Mouse (Mus musculus) spleen, postnatal 10 days (tissue): ENCODE data around the gene Mtcl1.

Experiments used
- DNase-seq, 2 experiments: peaks; one replicate each; pipeline ENCODE4 v3.0.0; 2021 to 2022; ENCODE audit warnings: low spot score in 2 of 2

Gene Mtcl1

DNA sequence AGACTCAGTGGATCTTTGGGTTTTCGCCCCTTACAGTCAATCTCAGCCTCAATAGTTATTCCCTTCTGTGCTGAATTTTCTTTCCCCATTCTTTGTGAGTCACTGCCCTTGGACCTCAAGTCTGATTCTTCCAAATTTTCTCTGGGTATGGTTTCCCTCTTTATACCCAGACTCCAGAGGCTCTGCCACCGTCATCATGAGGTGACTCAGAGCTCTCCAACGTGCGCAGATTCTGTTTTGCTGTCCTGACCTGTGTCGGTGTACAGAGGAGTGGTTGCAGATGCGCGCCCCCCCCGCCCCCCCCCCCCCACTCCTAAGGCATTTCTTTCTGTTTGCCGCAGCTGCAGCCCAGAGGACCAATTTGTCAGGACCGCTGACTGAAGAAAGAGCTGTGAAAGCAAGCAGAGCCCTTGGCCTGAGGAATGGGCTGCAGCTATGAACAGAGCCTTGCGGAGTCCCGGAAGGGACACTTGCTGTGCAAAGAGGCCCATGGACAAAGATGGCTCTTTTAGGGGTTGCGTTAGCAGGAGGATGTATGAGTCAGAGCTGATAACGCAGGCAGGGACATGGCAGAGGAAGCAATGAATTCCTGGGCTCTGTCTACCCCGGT, 126.8 kb downstream of the Mtcl1 start:
- no peak for DNase-seq

GRCm38 (mm10) chr17:66321933-66322332, 127.6 kb downstream of the Mtcl1 start:
- DNase-seq = no peak

DNA sequence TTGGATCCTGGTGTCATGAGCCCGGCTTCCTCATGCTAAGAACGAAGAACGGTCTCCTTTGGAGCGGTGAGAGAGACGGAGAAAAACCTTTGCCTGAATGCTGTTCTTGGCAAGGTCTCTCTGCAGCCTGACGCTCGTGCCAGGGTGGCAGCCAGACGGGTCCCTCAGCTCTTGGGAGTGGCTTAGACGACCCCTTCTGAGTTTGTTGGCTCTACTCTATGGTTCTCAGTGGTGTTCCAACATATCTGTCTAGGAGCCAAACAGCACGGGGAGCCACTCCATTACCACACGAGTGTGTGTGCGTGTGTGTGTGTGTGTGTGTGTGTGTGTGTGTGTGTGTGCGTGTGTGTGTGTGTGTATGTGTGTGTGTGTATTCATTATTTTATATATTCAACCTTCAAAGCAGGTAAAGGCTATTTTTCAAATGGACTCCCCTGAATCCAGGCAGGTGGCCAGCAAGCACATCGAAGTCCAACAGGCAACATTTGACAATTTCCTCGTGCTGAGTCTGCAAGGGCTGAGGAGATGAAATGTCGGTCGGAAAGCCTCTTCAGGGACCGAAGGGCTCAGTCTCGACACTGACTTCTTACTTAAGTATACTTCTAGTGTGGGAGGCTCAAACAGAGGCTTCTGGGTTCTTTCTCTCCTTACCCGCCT, 128.7 kb downstream of the Mtcl1 start:
- no peak for DNase-seq

DNA sequence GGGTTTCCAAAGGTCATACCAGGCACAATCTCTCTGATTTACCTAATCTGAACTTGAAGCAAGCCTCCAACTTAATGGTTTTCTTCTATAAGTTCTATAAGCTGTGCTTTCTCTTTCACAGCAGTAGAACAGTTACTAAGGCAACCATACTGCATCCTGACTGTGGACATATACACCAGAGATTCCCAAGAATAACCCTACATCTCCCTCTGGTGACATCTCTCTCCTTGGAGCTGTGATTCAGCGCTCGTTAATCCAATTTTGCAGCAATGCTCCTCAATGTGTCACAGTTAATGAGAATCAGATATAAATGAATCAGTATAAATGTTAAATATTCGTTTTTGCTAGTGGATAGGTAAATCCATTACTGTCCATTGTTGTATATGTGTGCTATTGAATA, 131.5 kb downstream of the Mtcl1 start:
- no peak for DNase-seq

DNA sequence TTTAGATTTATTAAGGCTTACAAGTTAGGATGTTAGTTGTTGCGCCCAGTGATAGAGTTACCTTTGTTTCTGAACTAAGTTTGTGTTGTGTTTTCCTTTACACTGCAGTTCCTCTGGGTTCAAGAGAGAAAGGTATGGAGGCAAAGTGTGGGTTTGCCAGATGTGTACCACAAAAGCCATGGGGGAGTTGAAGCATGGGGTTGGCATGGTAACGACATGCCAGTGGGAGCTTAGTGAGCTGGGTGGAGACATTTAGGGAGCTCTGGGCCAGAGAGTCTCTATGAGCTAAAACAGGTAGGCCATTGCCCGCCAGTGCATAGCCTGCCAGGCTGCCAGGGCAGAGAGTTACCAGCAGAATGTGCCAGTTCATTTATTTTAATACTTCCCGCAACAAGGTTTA, 132.0 kb downstream of the Mtcl1 start:
- no peak for DNase-seq

DNA sequence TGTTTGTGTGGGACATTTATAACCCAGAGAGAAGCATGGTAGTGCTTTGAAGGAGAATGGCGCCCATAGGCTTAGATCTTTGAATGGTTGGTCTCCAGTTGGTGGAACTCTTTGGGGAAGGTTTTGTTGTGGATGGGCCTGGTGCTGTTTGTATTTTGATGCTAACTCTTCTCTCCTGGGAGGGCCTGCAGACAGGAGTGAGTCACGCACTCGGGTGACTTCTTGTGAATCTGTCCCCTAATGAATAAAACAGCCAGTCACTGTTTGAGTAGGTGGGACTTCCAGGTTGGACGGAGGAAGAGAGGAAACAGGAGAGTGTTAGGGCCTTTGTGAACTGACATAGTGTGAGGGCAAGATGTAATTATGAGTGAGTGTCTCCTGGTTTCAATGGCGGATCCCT, 132.4 kb downstream of the Mtcl1 start:
- no peak for DNase-seq

- no peak for DNase-seq
Observed at GRCm38 (mm10) chr17:66315451-66315850, 134.1 kb downstream of the Mtcl1 start.

DNA sequence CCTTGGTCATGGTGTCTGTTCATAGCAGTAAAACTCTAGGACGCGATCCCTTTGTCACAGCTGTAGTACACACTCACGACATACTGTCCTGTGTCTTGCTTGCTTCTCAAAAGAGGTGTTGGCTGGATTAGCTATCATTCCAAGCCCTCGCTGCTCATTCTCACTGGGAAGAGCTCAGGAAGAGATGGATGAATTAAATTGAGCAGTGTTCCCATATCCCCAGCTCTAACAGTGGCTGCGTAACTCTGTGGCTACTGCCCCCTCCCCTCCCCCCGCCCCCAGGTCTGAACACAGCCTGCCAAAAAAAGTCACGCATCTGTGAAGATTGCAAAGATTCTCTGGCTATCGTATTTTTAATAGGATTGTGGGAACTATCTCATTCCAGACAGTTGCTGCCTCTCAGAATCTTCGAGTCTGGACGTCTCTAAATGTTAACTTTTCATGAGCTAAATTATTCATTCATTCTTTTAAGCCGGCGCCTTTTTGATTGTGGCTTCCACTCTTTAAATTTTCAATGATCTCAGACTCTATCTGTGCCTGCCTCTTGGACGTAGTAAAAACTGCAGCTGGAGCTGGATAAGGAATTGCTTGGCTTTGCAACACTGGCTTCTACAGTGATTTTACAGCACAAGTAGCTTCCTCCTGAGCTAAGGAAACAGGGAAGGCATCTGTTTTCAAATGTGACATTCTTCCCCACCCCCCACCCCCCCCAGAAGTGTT, 134.8 kb downstream of the Mtcl1 start:
- DNase-seq = no peak

GRCm38 (mm10) chr17:66301906-66302305, 147.6 kb downstream of the Mtcl1 start:
- DNase-seq = no peak

DNA sequence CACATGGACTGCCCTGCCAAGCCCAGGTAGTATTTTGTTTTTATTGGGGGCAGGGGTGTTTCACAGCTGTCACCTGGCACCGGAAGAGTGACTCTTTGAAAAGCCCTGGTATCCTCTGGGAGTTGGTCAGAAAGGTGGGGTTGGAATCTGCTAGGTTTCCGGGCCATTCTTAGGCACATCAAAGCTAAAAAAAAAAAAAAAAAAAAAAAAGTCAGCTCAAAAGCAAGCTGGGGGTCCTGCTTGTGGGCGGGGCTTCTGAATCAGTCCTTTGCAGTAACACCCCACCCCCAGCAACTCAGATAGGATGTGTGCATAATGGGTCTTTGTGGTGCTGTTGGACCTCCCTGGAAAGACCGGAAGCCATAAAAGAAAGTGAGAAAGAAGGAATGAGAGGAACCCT, 148.3 kb downstream of the Mtcl1 start:
- DNase-seq = no peak

GRCm38 (mm10) chr17:66297721-66298120, 151.8 kb downstream of the Mtcl1 start:
- DNase-seq = no peak

- DNase-seq = no peak
Observed at GRCm38 (mm10) chr17:66293581-66293980, 156.0 kb downstream of the Mtcl1 start.

DNA sequence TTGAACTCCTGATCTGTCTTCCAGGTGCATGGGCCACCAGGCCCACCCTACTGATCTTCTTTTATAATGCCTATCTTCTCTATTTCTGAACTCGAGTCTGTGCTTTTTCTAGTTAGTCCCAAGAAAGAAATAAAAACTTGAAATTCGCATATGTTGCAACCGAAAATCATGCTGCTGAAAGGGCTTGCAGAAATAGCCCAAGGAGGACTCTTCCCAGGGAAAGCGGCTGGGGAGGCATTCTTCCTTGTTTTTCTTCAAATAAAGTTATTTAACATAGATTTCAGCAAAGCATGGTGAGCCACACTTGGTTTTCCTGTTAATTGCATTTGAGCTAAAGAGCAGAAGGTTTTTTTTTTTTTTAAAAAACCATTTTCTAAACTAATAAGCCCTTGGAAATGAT, 159.7 kb downstream of the Mtcl1 start:
- no peak for DNase-seq
